Mouse (Mus musculus) common myeloid progenitor, adult 5-6 weeks (primary cell): Measurements from ENCODE around the gene Slx1b. TPM values are rescaled to one million over a fixed set of nuclear protein-coding genes. Genes with fewer than 3 reads are reported as not detected.

Experiments used
- ATAC-seq: replicated peaks from 2 replicates; pipeline ENCODE4 v1.8.0; 2016; ENCODE audit warnings: low read depth, mild to moderate bottlenecking, moderate TSS enrichment, inconsistent platforms; ENCODE audit not compliant: poor library complexity, severe bottlenecking
- total RNA-seq: library from RNA; stranded (forward); fragments of 200-1000, 187-1606 nt; gene quantifications from 2 replicates; pipeline ENCODE4 v1.2.3, GENCODE M21; 2017

Gene Slx1b
- total RNA-seq, 1 experiment from 2014 or later, result 3.4 TPM

GRCm38 (mm10) chr7:126678545-126679341 is 16.8 kb downstream of the Slx1b start:
- no peak for ATAC-seq

DNA sequence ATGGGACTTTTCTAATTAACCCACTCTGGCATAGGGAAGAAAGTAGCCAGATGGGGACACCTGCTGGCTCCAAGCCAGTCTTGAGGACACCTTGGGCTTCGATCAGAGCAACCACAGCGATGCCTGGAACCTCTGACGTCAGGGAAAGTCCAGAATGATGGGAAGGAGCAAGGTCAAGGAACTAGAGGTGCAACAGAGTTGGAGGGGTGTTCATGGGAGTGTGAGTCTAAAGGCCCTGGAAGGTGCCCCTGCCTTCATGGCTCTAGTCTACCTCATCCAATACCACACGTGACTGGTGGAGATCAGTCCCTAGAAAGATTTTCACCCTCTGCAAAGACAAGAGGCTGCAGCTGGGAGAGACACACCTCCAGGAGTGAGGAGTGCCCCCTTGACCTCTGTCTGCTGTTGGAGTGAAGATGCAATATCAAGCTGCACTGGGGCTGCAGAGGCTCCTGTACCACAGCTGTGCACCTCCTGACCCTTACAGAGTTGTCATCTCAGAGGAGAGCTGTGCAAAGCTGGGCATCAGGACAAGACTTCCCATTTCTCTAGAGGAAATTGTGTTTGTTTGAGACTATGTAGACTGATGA is 18.9 kb downstream of the Slx1b start:
- no peak for ATAC-seq

- no peak for ATAC-seq
Observed at GRCm38 (mm10) chr7:126676207-126676606, 19.4 kb downstream of the Slx1b start, which contains the start of gene Sult1a1. Sult1a1 (minus strand) TSS chr7:126676432.

DNA sequence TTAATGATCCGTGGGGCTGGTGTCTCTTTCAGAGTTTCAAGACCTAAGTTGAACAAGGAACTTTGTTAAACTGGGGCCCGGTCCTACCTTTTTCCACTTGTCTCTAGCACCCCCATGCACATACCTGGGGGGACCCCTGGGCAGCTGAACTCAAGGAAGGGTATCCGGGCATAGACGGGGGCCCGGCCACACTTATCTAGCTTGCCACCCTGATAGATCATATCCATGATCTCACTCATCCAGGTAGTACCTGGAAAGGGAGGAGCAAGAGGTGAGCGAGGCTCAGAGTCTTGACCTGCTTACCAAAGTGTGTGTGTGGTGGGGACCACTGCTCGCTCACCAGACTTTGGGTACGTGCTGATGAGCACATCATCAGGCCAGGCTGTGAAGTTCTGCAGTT is 20.5 kb downstream of the Slx1b start:
- no peak for ATAC-seq

- no peak for ATAC-seq
Observed at GRCm38 (mm10) chr7:126672111-126672510, 23.5 kb downstream of the Slx1b start.

DNA sequence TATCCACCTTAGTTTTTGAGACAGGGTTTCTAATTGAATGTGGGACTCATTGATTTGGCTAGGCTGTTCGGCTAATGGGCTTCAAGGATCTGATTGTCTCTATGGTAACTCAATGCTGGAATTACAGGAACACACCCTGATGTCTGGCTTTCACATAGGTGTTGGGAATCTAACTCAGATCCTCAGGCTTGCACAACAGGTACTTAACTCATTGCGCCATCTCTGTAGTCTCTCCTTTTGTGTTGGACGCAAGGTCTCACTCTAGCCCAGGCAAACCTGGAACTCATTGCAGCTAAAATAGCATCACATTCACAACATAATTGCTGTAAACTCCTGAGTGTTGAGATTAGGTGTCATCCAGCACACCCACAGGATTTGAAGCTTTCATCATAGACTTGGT is 25.4 kb downstream of the Slx1b start:
- ATAC-seq, result no peak

- peak; percentile 33; the same call in 1 of the 2 replicates for ATAC-seq
Observed at GRCm38 (mm10) chr7:126668452-126668851, 27.1 kb downstream of the Slx1b start.

DNA sequence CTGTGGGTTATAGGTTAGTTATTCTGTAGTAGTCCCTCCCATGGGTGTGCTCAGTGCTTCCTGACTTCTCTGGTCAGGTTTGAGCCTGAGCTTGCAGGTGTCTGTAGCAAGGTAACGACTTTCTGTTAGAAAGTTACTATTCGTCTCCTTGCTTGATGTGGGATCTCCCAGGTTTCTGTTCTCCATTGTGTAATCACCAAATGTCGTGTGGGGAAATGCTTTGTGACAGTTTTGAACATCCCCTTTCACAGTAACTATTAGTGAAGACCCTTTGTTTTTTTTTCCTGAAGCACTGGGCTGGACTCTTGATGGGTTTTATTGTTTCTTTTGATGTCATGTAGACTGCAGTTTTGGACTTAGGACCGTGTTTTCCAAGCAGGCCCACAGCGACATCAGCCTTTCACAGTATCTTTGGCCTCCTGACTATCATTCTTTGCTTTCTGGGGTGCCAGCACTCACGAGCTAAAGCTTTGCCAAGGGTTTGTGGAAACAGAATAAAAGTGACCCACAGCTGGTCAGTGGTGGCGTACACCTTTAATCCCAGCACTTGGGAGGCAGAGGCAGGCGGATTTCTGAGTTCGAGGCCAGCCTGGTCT is 28.0 kb downstream of the Slx1b start:
- peak; percentile 42 for ATAC-seq

DNA sequence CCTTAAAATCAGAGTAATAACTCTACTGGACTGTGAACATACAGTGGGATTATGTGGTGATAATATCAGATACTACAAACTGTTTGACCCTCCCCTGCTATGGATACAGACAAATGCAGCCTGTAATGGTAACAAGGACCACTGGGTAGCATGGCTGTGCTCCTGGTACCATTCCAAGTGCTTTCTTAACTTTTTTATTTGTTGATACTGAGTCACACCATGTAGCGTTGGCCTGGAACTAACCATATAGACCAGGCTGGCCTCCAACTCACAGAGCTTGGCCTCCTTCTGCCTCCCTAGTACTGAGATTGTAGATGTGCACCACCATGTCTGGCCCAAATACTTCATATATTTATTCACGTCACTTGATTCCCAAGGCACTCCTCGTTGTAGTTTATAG is 30.3 kb downstream of the Slx1b start:
- ATAC-seq, result no peak

DNA sequence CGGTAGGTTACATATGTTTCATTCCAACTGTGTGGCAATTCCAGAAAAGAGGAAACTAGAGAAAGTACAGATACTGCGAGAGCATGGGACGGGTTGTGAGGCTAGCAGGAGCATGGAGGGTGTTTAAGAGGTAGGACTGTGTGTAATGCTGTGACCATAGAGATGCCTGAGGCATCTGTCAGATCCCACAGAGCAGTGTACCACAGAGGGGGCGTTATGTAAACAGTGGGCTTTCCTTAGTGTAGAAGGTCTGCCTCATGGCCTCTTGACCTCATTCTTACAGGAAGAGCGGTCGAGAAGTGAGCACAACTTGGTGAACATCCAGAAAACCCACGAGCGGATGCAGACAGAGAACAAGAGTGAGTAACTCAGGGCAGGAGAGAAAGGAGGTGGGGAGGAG is 31.9 kb downstream of the Slx1b start:
- ATAC-seq, result peak; percentile 47; the same call in 1 of the 2 replicates

DNA sequence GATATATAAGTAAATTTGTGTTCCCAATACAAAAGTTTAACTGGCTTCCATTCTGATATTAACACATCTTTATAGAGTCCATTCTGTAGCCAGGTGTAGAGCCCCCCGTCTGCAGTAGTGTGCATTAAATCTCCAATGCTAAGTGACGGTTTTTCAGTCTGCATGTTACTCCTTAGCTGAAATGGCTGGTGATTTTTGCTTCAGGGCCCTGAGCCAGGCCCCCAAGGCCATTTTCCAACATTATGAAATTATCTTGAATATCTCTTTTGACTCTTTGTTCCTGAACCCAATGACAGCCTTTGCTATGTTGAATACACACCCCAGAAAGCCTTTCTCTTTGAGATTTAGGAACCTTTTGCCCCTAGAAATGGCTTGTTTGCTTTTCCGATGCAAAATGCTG is 35.8 kb downstream of the Slx1b start:
- no peak for ATAC-seq

DNA sequence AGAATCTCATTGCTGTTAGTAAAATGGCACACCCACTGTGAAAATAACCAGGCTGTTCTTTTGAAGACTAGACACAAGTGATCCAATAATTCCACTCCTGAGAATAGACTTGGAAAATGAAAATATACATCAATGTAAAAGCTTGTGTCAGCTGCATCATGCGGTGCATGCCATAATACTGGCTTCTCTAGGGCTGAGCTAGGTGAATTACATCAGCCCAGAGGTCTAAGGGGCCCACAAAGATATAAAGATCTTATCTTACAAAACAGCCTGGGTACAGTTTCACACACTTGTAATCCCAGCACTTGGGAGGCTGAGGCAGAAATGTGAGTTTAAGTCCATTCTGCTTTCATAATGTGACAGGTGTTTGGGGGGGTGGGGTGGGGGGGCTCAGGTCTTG is 38.1 kb downstream of the Slx1b start:
- no peak for ATAC-seq

- ATAC-seq, result peak; percentile 93
Observed at GRCm38 (mm10) chr7:126655695-126656094, 39.9 kb downstream of the Slx1b start.

DNA sequence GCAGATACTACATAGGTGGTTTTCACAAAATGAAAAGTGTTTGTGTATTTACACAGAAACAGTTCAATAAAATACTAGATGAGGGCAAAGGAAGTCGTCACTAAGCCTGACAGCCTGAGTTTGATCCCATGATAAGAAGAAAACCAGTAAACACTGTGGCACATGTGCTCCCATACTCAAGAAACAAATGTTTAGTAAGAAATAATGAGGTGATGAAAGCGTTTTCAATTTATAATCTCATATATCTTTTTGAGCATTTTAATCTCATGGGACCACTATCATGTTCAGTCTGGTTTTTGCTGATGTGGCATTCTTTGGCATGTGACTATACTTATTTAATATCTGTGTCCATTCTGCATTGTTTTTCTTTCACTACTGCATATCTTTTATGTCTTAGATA is 41.6 kb downstream of the Slx1b start:
- ATAC-seq, result no peak

DNA sequence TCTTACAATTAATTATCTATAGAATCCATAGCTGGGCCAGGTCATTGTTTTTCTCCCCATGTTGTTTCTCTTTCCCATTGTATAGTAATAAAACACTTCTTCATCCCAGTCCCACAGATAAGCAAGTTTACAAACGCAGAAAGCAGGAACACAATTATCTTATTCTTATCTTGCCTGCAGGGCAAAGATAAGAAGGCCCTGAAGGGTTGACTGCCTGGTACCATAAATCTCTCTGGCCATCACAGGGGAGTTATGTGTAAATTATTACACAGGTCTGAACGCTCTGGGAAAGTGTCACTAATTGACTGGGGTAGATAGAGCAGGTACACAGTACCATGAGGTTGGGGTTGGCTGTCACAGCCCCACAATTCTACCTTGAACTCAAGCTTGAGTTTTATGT is 44.7 kb downstream of the Slx1b start:
- ATAC-seq, result no peak

- peak; percentile 89 for ATAC-seq
Observed at GRCm38 (mm10) chr7:126649231-126650051, 46.1 kb downstream of the Slx1b start, which contains the start of gene Sgf29. Sgf29 (plus strand) TSS chr7:126649309.

GRCm38 (mm10) chr7:126648486-126648885 is 47.1 kb downstream of the Slx1b start:
- no peak for ATAC-seq

- no peak for ATAC-seq
Observed at GRCm38 (mm10) chr7:126645708-126646107, 49.9 kb downstream of the Slx1b start.

- no peak for ATAC-seq
Observed at GRCm38 (mm10) chr7:126644914-126645313, 50.7 kb downstream of the Slx1b start.

DNA sequence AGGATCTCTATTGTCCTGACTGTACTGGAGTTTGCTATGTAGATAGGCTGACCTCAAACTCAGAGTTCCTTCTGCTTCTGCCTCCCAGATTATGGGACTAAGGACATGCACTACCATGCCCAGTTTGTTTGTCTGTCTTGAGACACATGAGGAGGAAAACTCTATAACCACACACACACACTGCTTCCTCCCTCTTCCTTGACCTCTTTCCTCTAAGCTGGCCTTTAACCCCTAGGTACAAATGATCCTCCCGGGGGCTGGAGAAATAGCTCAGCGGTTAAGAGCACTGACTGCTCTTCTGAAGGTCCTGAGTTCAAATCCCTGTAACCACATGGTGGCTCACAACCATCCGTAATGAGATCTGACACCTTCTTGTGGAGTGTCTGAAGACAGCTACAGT is 51.2 kb downstream of the Slx1b start:
- ATAC-seq, result no peak
